Mouse (Mus musculus) CH12F3 (cell line): ENCODE results near the gene Kdelr3.

Source experiments
- in situ Hi-C: fragments of 300-500 bp; cut with MboI; formaldehyde crosslinking; loops from 2 replicates; pipeline ENCODE4 v1.14.3; 2020; ENCODE audit warnings: low sequenced_read_pairs

Kdelr3 gene

DNA sequence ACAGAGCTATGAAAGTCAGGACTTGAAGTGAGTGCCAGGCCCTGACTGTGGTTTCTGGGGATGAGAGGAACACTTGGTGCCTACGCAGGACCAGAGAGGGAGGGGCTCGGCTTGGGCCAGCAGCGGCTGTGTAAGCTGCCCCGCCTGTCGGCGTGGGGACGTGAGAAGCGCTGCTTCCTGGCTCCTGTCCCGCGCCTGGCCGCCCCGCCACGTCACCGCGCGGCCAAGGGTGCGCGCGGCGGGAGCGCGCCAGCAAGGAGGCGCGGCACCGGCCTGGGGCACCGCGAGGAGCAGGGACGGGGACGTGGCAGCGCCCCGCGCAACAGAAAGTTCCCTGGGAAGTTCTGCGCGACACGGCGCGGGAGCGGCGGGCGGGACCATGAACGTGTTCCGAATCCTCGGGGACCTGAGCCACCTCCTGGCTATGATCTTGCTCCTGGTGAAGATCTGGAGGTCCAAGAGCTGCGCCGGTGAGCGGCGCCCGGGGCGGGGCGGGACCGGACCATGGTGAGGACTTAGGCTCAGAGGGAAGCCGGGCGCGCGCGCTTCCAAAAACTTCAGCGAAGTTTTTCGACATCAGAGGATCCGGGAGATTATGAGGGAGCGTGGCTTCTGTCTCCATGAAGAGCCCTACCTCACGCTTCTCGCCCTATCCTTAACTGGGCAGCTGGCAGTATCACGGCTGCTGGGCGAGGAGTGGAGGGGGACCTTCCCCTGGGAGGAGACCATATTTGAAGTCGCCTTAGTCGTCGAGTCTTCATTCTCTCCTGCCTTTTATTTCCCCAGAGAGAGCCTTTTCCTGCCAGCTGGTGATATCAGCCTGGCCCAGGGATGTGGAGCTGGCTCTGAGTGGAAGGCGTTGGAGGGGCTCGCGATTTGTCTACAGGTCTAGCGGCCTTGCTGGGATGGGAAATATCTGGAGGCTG, at the start of gene Kdelr3:
Kdelr3 (plus strand) TSS at position 241 of the 926 bp plus-strand sequence.
- in situ Hi-C loops: no loop called here

DNA sequence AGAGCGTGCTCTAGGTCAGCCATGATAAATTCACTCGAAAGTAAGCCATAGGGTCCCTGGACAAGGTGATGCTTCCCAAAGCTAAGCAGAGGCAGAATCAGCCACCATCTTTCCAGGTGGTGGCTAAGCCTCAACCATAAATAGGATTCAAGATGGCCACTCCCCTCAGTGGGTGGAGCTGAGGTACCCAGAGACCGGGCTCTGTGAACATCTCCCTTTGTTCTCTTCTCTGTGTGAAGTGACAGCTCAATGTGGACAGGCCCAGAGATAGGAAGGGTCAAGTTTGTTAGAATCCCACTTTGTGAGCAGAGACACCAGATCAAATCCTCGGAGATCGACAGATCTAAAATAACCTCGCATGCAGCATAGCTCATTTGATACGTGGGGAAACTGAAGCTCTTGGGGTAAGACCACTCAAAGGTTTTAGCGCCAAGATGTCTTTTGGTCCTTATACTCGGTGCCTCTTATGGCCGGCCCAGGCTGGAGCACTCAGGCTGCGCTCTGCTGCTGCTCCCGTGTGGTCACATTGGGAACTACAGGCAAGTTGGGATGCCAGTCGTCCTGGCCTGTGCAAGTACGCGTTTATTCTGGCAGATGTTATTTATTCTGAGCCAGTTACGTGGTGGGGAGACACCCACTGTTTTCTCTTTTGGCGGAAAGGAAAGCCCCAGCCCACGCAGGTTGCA, 49.5 kb upstream of the Kdelr3 start:
- in situ Hi-C loops: no loop called here

DNA sequence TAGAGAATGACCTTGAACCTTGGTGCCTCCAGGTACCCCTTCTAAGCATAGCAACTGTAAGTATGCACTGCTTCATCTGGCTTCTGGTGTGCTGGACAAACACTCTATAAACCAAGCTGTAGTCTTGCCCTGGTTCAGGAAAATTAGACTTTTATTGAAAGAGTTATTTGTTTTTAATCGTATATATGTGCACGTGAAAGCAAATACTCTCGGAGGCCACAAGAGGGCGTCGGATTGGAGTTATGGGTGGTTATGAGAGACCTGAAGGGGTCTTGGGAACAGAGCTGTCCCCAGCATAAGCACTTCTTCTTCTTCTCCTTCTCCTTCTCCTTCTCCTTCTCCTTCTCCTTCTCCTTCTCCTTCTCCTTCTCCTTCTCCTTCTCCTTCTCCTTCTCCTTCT, 46.6 kb upstream of the Kdelr3 start:
- in situ Hi-C loops: no loop called here

DNA sequence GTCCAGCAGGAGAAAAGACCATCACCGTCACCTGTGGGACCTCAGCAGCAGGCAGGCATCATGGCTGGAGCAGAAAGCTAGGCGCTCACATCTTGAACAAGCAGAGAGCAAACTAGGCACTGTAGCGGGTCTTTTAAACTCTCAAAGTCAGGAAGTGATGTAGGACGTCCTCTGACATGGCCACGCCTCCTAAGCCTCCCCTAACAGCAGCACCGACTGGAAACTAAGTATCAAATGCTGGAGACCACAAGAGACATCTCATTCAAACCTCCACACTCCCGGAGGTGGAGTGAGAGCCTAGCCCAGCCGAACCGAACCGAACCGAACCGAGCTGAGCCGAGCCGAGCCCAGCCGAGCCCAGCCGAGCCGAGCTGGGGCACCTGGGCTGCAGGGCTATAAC, 45.6 kb upstream of the Kdelr3 start:
- in situ Hi-C loops: no loop called here

DNA sequence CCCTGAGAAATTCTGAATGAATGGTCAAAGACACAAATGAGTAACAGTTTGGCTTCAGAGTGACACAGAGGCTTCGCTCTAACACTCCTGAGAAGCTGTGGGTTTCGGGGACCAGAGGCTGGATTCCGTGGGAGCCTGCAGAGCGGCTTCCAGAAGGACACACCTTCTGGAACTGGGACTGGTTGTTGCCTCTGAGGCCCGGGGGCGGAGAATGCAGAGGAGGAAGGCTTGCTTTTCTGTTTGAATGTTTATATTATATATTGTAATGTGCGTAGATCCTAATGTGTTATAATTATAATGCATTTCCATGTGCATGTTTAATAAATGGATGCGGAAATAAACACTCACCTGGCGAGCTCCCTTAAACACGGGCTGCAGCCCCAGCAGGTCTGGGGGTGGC, 45.1 kb upstream of the Kdelr3 start:
- in situ Hi-C loops: no loop called here

DNA sequence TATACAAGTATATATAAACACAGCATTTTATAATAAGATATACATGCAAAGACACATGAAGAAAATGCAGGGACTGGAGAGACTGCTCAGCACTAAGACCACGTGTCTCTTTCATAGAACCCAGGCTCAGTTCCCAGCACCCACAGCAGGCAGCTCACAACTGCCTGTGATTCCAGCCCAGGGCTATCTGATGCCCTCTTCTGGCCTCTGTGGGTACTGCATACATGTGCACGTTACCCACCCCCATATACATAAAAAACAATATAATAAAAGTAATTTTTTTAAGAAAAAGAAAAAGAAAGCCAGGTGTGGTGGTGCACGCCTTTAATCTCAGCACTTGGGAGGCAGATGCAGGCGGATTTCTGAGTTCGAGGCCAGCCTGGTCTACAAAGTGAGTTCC, 43.2 kb upstream of the Kdelr3 start:
- in situ Hi-C loops: no loop called here

DNA sequence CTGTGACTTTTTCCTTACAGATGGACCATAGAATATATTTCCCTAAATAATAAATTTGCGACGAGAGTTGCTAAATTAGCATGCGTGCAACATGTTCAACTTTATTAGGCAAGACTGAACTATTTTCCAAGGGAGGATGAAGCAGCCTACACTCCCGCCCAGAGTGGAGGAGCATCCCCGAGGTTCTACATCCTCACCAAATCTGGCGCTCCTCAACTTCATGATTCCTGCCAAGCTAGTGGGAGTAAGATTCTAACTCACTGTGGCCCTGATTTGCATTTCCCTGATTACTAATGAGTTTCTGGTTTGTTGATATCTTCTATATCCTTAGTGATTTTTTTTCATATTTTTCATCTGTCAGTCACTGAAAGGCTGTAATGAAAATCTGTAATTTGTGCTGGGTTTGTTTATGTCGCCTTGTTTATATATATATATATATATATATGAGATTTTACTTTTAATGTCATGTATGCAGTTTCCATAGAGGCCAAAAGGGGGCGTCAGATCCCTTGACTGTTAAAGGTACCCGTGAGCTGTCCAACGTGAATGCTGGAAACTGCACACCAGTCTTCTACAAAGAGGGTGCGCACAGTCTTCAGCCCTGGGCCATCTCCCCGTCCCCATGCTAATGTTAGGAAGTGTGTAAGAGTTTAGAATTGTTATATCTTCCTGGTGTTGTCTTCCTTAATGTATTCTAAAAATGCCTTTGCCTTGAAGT, 42.4 kb upstream of the Kdelr3 start:
- in situ Hi-C loops: no loop called here

DNA sequence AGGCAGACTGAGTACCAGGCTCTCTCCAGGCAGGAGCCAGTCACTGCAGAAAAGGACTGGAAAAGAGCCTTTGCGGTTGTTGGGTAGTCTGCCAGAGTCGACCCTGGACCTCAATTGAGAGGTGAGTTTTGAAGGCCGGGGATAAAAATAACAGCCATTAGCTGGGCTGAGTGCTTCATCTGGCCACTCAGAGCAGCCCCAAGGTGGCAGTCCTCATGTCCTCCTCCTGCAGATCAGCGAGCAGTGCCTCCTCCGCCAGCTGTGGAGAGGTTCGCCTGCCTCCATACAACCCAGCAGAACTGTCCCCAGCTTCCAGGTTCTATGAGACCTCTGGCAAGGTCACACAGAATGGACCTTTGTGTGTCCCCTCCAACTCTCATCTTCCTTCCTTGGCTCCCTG, 39.0 kb upstream of the Kdelr3 start:
- in situ Hi-C loops: no loop called here

DNA sequence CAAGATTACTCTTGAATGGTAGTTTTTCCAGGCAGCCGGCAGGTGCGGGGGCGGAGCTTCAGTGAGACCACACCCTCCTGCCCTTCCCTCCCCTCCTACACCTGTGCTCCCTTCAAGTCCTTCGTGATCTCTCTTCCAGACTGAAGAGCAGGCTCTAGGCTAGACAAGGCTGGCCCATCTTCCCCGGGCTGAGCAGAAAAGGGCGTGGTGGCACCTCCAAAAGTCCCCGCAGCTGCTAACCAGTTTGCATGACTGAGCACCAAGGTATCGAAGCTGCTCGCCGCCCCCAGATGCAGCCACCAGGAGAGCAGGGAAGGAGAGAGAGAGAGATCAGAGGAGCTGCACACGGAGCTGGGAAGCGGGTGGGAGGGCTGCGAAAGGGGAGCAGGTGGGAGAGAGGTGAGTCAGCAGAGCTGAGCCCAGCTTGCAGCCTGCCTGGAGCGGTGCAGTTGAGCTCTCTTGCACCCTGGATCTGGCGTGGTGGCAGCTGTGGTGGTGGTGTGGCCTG, 35.0 kb upstream of the Kdelr3 start:
- in situ Hi-C loops: no loop called here

DNA sequence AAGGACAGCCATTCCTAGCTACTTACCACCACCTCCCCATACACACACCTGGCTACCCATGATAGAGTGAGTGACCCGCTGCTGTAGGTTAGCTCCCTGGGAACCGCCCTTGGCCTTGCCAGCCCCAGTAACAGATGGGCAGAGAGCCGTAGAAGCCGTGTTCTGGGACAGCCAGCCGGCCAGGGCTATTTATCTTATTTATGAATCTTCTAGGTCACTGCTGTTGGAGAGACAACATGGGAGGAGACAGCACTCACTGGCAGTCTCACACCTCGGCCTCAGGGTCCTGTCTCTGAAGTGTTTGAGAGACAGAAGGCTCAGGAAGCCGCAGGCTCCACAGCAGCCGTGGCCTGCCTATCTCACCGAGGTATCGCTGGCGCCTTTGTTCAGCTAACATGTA, 26.7 kb upstream of the Kdelr3 start:
- in situ Hi-C loops: no loop called here

DNA sequence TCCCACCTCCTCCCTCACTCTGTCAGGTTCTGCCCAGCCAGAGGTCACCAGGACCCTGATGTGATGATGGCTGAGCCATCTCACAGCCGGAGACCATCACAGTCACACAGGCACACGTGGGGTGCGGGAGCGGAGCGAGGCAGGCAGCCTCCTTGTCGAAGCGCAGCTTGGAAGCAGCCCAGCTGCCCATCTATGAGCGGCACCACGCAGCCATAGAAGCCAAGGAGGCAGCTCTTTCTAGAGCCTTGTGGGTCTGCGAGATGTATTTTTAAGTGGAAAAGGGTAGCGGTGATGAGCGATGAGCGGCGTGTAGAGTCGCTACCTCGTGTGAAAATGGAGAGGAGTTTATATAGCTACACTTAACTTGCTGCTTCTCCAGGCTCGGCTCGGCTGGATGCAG, 22.7 kb upstream of the Kdelr3 start:
- in situ Hi-C loops: no loop called here

DNA sequence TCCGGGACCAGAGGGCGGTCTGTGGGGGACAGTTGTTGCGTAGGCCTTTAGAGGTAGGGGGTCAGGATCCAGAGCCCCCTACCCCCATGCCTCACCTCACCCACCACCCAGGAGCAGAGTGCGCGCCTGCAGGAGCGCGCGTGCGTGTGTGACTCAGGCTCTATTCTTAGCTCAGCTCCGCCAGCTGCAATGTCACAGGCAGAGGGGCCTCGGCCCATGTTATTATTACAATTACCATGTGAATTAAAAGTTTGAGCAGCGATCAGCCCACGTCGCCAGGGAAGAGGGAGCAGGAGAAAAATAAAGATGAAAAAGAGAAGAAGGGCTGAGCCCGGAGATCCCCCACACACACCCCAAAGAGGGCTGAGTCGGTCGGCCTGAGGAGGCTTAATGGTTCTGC, 16.1 kb upstream of the Kdelr3 start:
- in situ Hi-C loops: no loop called here

DNA sequence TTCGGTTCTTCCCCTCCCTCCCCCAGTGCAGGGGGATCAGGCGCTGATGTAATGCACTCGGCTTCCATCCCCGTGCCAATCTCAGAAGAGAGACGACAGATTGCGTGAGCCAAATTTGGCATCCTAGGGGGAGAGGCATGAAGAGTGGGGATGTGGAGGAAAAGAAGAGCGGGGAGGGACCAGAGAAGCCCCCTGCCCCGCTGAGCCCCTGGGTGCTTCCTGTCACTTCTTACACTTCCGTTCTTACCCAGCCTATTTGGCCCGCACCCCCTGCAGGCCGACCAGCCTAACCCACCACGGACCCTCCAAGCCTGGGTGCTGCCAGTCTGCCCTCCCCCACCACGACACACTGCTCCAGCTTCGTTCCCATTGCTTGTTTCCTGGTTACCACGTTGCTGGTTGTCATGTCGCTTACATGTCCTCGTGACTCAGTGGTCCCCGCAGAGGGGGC, 13.3 kb upstream of the Kdelr3 start:
- in situ Hi-C loops: no loop called here

DNA sequence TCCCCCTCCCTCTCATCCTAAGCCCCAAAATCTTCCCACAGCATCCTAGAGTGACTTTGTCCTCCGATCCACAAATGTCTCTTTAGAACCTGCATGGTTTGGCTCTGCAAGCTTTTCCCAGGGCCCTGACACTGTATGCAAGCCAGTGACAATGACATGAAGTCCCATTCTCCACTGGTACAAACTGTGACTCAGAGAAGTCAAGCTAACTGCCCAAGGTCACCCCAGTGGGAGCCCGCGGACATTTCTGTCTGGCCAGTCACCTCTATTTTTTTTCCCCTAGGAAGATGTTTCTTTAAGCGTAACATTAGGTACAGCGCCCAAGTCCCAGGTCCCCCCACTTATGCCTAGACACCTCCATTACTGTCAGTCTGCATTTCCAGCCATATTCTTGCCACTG, 12.8 kb upstream of the Kdelr3 start:
- in situ Hi-C loops: no loop called here

DNA sequence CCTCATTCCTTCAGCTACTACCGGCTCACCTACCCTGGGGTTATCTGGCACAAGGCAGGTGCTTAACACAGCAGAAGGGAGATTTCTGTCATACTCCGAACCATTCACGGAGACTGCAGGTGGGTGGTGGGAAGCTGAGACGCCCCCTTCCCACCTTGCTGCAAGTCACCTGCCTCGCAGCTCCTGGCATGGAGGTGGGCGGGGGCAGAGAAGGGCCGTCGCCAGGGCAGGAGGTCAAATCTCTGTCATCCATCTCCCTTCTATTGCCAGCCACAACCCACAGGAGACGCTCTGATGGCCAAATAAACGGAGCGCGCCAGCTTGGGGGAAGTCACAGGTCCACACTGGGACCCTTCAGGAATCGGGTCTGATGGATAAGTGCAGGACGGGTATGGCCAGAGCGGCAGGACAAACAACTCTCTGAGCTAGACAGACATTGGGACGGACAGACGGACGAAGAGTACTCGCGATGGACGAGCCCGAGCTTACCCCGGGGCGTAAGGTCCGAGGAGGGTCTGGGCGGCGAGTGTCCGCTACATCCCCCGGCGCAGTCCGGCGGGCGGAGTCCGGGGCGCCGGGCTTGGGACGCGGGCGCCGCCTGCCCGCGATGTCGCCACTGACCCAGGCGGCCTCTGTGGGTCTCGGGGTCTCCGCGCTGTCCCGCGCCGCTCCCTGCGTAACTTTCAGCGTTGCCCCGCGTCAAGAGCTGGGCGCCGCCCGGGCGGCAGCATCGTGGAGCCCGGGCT, 11.3 kb upstream of the Kdelr3 start, which contains the start of gene Kcnj4:
Kcnj4 (minus strand) TSS at position 535 of the 746 bp plus-strand sequence.
- in situ Hi-C loops: no loop called here

DNA sequence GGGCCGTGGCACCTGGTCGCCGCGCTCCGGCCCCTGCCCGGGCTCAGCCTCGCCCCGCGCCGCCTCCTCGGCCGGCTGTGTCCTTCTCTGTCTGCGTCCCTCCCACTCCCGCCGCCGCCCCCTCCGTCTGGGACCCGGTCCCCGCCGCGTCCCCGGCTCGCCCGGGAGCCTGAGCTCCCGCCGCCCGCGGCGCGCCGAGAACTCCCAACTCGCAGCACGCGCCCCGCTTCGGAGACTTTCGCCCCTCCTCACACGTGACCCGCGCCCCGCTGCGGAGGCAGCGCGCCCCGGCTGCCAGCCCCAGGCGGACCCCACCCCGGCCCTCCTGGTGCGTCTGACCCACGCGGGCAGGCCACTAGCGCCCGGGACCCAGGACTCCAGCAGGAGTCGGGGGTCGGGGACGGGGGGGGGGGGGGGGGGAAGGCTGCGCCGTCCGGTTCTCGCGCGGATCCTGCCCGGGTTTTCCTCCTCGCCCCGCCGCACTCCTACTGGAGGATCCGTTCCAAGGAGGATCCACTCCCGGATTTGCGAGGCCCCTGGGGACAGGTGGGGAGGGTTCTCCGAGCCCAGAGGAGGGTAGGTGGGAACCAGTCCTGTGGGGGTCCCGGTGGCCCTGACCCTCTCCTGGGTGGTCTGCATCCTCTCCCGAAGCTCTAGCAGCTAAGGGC, 10.5 kb upstream of the Kdelr3 start:
- in situ Hi-C loops: no loop called here

DNA sequence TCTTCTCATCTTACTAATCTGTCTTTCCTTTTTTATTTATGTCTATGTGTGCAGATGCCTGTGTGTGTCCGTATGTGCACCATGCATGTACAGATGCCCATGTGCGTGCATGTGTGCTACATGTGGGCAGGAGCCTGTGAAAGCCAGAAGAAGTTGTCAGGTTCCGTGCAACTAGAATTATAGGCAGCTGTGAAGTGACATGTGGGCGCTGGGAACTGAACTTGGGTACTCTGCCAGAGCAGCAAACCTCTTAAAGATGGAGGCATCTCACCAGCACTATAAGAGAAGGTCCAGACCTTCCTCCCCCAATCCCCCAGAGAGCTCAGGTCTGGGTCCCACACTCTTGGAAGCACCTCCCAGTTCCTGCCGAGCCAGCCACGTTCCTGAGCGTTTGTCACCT, 9.8 kb upstream of the Kdelr3 start:
- in situ Hi-C loops: no loop called here

DNA sequence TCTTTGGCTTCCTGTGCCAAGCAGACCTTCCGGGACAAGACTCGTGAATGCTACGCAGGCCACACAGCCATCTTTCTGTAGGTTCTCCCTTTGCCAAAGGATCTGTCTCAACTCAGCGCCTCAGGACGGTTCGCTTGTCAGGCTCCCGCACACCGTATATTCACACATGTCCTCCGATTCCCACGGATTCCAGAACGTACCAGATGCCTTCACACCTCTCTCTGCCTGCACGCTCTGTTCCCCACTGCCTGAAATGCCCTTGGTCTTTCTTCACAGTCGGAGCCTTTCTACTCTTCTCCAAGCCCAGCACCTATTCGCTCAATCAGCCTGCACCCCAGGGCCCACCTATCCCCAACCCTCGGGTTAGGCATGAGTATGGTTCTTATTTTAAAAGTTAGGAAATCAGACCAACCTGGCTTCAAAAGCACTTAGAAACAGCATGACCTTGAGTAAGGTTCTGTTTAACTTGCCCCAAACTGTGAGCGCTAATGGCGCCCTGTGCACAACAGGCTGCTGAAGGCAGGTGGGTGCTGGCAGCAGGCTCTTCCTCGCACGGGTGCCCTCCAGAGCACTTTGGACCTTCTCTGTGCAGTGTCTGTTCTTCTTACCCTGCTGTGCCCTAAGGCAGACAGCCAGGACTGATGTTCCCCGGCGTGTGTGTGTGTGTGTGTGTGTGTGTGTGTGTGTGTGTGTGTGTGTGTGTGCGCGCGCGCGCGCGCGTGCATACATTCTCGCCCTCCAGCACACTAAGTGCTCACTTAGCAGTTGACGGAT, 9.0 kb upstream of the Kdelr3 start:
- in situ Hi-C loops: no loop called here

DNA sequence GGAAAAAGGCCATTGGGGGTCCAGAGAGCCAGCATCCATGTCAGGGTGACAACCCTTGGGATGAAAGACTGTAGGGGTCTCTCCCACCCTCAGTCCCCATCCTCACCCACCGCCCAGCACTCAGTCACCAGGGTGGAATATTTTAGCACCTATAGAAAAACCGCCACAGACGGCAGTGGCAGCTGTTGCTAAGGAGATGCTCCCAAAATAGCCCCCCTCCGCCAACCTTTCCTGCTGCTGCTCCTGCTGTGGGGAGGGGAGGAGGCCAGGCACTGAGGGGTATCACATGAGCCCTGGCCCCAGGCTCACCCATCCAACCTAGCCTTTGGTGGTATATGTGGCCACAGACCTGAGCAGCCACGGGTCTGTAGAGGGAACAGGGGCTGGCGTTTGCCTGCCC, 6.2 kb upstream of the Kdelr3 start:
- in situ Hi-C loops: no loop called here
